Mouse (Mus musculus): Measurements from ENCODE around the gene Il21r. TPM values are rescaled to one million over a fixed set of nuclear protein-coding genes. Genes with fewer than 3 reads are reported as not detected.
A peak's percentile ranks its signal among the peaks of the same experiment; 100 is the strongest.

Gene Il21r
- total RNA-seq, 2 experiments from 2014 or later, result 1.2 to 1.4 TPM

GRCm38 (mm10) chr7:125630989-125631388, 27.8 kb downstream of the Il21r start:
- no peak overlapping the region for H3K4me3 ChIP-seq
- no peak overlapping the region for H3K27ac ChIP-seq
- intact Hi-C loops (cut with DNase I), result no loop called here
- DNase-seq (ENCODE audit: extremely low spot score in 1 of 2, low spot score in 2 of 2), result no peak
- TF ChIP-seq CTCF (IDR thresholded peaks at IDR 0.05), result no peak

GRCm38 (mm10) chr7:125637220-125638140, 34.3 kb downstream of the Il21r start:
- Histone ChIP-seq H3K27ac (no peak overlapping the region), H3K4me3 (no peak overlapping the region)
- no peak for DNase-seq (ENCODE audit: extremely low spot score in 1 of 2, low spot score in 2 of 2)
- intact Hi-C loops (cut with DNase I), result loop anchor here (5.0 kb wide), 1 partner anchor 55 kb away; no protein-coding TSS in a partner anchor
- no peak for TF ChIP-seq CTCF (IDR thresholded peaks at IDR 0.05)

GRCm38 (mm10) chr7:125638376-125638775, 35.1 kb downstream of the Il21r start:
- no peak overlapping the region for H3K27ac ChIP-seq
- no peak for TF ChIP-seq CTCF (IDR thresholded peaks at IDR 0.05)

GRCm38 (mm10) chr7:125638870-125639386, 35.7 kb downstream of the Il21r start:
- DNase-seq (ENCODE audit: extremely low spot score in 1 of 2, low spot score in 2 of 2), result peak; percentile 77 to 80
- intact Hi-C loops (cut with DNase I), result loop anchor here (1.0 to 5.0 kb wide), 2 partner anchors 57 to 169 kb away; no protein-coding TSS in a partner anchor
- H3K4me3 ChIP-seq, result no peak overlapping the region
- peak overlapping the region; percentile 7; the same call in 1 of the 2 replicates for H3K27ac ChIP-seq
- peak; percentile 86 for TF ChIP-seq CTCF (IDR thresholded peaks at IDR 0.05)

More at GRCm38 (mm10) chr7:125638376-125638775, 35.1 kb downstream of the Il21r start:
- H3K4me3 ChIP-seq, result no peak overlapping the region
- intact Hi-C loops (cut with DNase I), result loop anchor here (5.0 kb wide), 1 partner anchor 56 kb away; no protein-coding TSS in a partner anchor
- DNase-seq (ENCODE audit: extremely low spot score in 1 of 2, low spot score in 2 of 2), result no peak

- TF ChIP-seq CTCF (IDR thresholded peaks at IDR 0.05), result no peak
- Histone ChIP-seq H3K27ac (no peak overlapping the region), H3K4me3 (no peak overlapping the region)
- no peak for DNase-seq (ENCODE audit: extremely low spot score in 1 of 2, low spot score in 2 of 2)
- intact Hi-C loops (cut with DNase I), result no loop called here
These were observed 40.7 kb downstream of the Il21r start for GRCm38 (mm10) chr7:125643880-125644279.

- DNase-seq (ENCODE audit: extremely low spot score in 1 of 2, low spot score in 2 of 2), result no peak
- H3K27ac ChIP-seq, result no peak overlapping the region
- no peak for TF ChIP-seq CTCF (IDR thresholded peaks at IDR 0.05)
- intact Hi-C loops (cut with DNase I), result no loop called here
- no peak overlapping the region for H3K4me3 ChIP-seq
These were observed 42.2 kb downstream of the Il21r start for GRCm38 (mm10) chr7:125645413-125645812.

GRCm38 (mm10) chr7:125649013-125649412, 45.8 kb downstream of the Il21r start:
- no peak overlapping the region for H3K4me3 ChIP-seq
- no peak for DNase-seq (ENCODE audit: extremely low spot score in 1 of 2, low spot score in 2 of 2)
- TF ChIP-seq CTCF (IDR thresholded peaks at IDR 0.05), result no peak
- intact Hi-C loops (cut with DNase I), result no loop called here
- H3K27ac ChIP-seq, result no peak overlapping the region

- no peak for TF ChIP-seq CTCF (IDR thresholded peaks at IDR 0.05)
- H3K27ac ChIP-seq, result no peak overlapping the region
- H3K4me3 ChIP-seq, result no peak overlapping the region
- DNase-seq (ENCODE audit: extremely low spot score in 1 of 2, low spot score in 2 of 2), result no peak
- intact Hi-C loops (cut with DNase I), result no loop called here
These were observed 54.3 kb downstream of the Il21r start for GRCm38 (mm10) chr7:125657511-125657910.

GRCm38 (mm10) chr7:125663654-125664053, 60.4 kb downstream of the Il21r start:
- intact Hi-C loops (cut with DNase I), result no loop called here
- Histone ChIP-seq H3K4me3 (no peak overlapping the region), H3K27ac (no peak overlapping the region)
- TF ChIP-seq CTCF (IDR thresholded peaks at IDR 0.05), result no peak
- DNase-seq (ENCODE audit: extremely low spot score in 1 of 2, low spot score in 2 of 2), result no peak

- no peak for DNase-seq (ENCODE audit: extremely low spot score in 1 of 2, low spot score in 2 of 2)
- Histone ChIP-seq H3K4me3 (no peak overlapping the region), H3K27ac (no peak overlapping the region)
- intact Hi-C loops (cut with DNase I), result no loop called here
- TF ChIP-seq CTCF (IDR thresholded peaks at IDR 0.05), result no peak
These were observed 67.6 kb downstream of the Il21r start for GRCm38 (mm10) chr7:125670865-125671264.

GRCm38 (mm10) chr7:125671396-125671795, 68.2 kb downstream of the Il21r start:
- TF ChIP-seq CTCF (IDR thresholded peaks at IDR 0.05), result no peak
- DNase-seq (ENCODE audit: extremely low spot score in 1 of 2, low spot score in 2 of 2), result no peak
- intact Hi-C loops (cut with DNase I), result no loop called here
- H3K27ac ChIP-seq, result no peak overlapping the region
- H3K4me3 ChIP-seq, result no peak overlapping the region

GRCm38 (mm10) chr7:125674916-125675315, 71.7 kb downstream of the Il21r start:
- Histone ChIP-seq H3K4me3 (no peak overlapping the region), H3K27ac (no peak overlapping the region)
- intact Hi-C loops (cut with DNase I), result loop anchor here (5.0 kb wide), 1 partner anchor 412 kb away; no protein-coding TSS in a partner anchor
- TF ChIP-seq CTCF (IDR thresholded peaks at IDR 0.05), result peak; percentile 93
- peak; percentile 43 to 53 for DNase-seq (ENCODE audit: extremely low spot score in 1 of 2, low spot score in 2 of 2)

All from left cerebral cortex, adult 2 months (tissue).